Mouse (Mus musculus): ENCODE measurements around the gene Cs. TPM values are rescaled to one million over a fixed set of nuclear protein-coding genes. Genes with fewer than 3 reads are reported as not detected.

Cs gene
- polyA plus RNA-seq, 1 experiment from 2014 or later = 259 TPM

DNA sequence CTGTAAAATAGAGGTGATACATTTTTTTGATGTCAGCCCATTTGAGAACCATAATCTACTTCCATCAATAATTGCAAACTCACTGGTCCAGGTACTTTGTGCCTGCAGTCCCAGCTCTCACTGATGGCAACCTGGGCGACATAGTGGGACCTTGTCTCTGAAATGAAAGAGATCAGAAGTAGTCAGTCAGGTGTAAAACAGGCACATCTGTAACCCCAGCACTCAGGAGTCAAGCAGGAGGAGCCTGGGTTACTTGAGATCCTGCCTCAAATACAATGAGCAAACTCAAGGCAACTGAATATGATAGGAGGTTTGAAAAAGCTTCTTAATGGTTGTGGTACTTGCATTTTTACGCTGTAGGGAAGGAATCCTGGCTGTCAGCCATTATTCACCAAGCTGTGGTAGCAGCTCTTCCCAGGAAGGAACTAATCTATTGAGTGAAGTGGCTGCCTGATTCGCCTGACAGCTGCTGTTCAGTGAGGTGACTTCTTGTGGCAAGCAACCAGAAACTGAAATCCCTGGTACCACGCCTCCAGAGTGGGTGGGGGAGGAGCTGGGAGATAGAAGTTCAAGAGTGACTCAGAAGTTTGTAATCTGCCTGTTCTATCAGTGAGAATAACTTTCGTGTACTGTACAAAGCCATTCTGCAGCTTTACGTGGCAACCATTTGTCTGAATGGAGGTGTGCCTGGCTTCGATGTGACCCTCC lies 7.2 kb downstream of the Cs start:
- no peaks in the 10 kb centered on the region; the same call in 1 of the 2 replicates for H3K36me3 ChIP-seq (ENCODE audit: control insufficient read depth, insufficient read depth)
- no peak overlapping the region for H3K4me3 ChIP-seq (replicated peaks; ENCODE audit: low read length)
- peaks cover 9% of the 10 kb centered on the region for H3K4me1 ChIP-seq (replicated peaks; ENCODE audit: control insufficient read depth, insufficient read depth, low read length)
- no peaks in the 10 kb centered on the region for H3K27me3 ChIP-seq (replicated peaks; ENCODE audit: control insufficient read depth, insufficient read depth, low read length)
- 43% methylated on average over 7 of the region's 7 CpGs for WGBS
- no peak overlapping the region for H3K4me2 ChIP-seq (ENCODE audit: low read length)
- H3K9ac ChIP-seq (replicated peaks; ENCODE audit: low read depth, low read length) = no peak overlapping the region
- peak; percentile 52; the same call in 1 of the 2 replicates for ATAC-seq
- peak overlapping the region; percentile 59 for H3K27ac ChIP-seq (ENCODE audit: low read length)
- no peaks in the 10 kb centered on the region for H3K9me3 ChIP-seq (ENCODE audit: control insufficient read depth, low read length)

DNA sequence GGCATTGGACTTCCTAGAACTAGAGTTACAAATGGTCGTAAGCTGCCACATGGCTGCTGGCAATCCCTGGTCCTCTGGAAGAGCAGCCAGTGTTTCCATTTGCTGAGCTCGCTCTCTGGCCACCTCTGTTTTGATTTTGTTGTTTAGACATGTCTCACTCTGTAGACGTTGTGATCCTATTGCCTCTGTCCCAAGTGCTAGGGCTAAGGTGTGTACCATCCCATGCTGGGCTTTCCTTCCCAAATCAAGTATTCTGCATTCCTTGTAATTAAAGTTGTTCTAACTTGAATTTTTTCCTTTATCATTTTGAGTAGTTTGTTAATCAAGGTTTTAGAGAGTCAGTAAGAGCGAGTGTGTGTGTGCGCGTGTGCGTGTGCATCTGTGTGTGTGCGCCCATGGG lies 10.0 kb downstream of the Cs start:
- Histone ChIP-seq H3K27ac (ENCODE audit: low read length) (no peak overlapping the region), H3K27me3 (replicated peaks; ENCODE audit: control insufficient read depth, insufficient read depth, low read length) (no peaks in the 10 kb centered on the region), H3K4me1 (replicated peaks; ENCODE audit: control insufficient read depth, insufficient read depth, low read length) (peaks cover 8% of the 10 kb centered on the region), H3K36me3 (ENCODE audit: control insufficient read depth, insufficient read depth) (peaks cover 21% of the 10 kb centered on the region), H3K9me3 (ENCODE audit: control insufficient read depth, low read length) (no peaks in the 10 kb centered on the region), H3K9ac (replicated peaks; ENCODE audit: low read depth, low read length) (no peak overlapping the region), H3K4me2 (ENCODE audit: low read length) (no peak overlapping the region), H3K4me3 (replicated peaks; ENCODE audit: low read length) (no peak overlapping the region)
- 91% methylated on average over 8 of the region's 8 CpGs for WGBS
- no peak for ATAC-seq

DNA sequence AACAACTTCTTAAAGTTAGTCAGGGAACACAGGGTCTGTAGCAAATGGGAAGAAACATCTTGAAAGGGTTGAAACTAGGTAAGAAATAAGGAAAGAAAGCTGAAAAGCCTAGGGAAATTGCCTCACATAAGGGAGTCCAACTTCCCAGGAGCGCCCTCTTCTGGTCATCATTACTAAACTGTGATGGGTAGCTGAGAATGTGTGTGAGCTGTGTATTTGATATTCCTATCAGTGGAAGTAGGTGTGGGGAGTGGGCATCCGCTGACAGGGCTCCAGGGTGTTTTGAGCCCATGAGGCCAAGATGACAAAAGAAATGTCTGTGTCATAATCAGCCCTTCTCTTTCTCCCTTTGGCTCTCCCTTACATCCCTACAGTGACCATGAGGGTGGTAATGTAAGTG lies 21.3 kb downstream of the Cs start:
- no peaks in the 10 kb centered on the region for H3K9me3 ChIP-seq (ENCODE audit: control insufficient read depth, low read length)
- H3K4me1 ChIP-seq (replicated peaks; ENCODE audit: control insufficient read depth, insufficient read depth, low read length) = no peaks in the 10 kb centered on the region
- H3K4me3 ChIP-seq (replicated peaks; ENCODE audit: low read length) = no peak overlapping the region
- H3K9ac ChIP-seq (replicated peaks; ENCODE audit: low read depth, low read length) = no peak overlapping the region
- H3K27ac ChIP-seq (ENCODE audit: low read length) = no peak overlapping the region
- WGBS = 51% methylated on average over 2 of the region's 2 CpGs
- H3K27me3 ChIP-seq (replicated peaks; ENCODE audit: control insufficient read depth, insufficient read depth, low read length) = no peaks in the 10 kb centered on the region
- peaks cover 39% of the 10 kb centered on the region for H3K36me3 ChIP-seq (ENCODE audit: control insufficient read depth, insufficient read depth)
- ATAC-seq = no peak
- H3K4me2 ChIP-seq (ENCODE audit: low read length) = no peak overlapping the region

DNA sequence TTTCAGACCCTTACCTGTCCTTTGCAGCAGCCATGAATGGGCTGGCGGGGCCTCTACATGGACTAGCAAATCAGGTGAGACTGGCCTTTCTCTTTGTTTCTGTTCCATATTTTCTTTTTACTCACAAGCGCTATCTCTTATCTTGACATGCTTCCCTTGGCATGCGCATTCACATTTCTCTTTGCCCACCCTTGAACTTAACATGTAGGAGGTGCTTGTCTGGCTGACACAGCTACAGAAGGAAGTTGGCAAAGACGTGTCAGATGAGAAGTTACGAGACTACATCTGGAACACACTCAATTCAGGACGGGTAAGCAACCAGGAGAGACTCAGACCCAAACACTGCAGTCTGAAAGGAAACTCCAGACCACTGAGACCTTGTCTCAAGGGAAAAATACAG lies 21.7 kb downstream of the Cs start:
- H3K36me3 ChIP-seq (ENCODE audit: control insufficient read depth, insufficient read depth) = peaks cover 35% of the 10 kb centered on the region
- WGBS = 96% methylated on average over 6 of the region's 6 CpGs
- no peaks in the 10 kb centered on the region for H3K4me1 ChIP-seq (replicated peaks; ENCODE audit: control insufficient read depth, insufficient read depth, low read length)
- no peak overlapping the region for H3K4me3 ChIP-seq (replicated peaks; ENCODE audit: low read length)
- no peak overlapping the region for H3K4me2 ChIP-seq (ENCODE audit: low read length)
- H3K27ac ChIP-seq (ENCODE audit: low read length) = no peak overlapping the region
- H3K27me3 ChIP-seq (replicated peaks; ENCODE audit: control insufficient read depth, insufficient read depth, low read length) = no peaks in the 10 kb centered on the region
- ATAC-seq = no peak
- H3K9me3 ChIP-seq (ENCODE audit: control insufficient read depth, low read length) = no peaks in the 10 kb centered on the region
- H3K9ac ChIP-seq (replicated peaks; ENCODE audit: low read depth, low read length) = no peak overlapping the region

DNA sequence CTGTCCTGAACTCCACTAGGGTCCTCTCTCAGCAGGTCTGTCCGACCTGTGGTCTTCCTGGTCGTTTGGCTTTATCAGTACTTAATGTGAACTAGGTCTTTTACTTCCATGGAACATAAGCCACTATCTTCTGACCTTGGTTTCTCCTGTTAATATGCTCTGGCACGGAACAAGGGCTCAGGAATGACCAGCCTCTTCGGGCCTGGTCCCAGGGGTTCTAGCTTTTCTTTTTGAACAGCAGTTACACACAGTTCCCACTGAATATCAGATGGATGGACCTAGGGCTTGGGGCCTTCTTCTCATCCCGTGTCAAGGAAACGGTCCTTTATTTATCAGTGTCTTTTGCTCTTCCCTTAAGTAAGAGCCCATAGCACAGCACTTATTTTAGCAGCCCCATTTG lies 24.3 kb downstream of the Cs start:
- Histone ChIP-seq H3K36me3 (ENCODE audit: control insufficient read depth, insufficient read depth) (peaks cover 32% of the 10 kb centered on the region), H3K9ac (replicated peaks; ENCODE audit: low read depth, low read length) (no peak overlapping the region), H3K27me3 (replicated peaks; ENCODE audit: control insufficient read depth, insufficient read depth, low read length) (no peaks in the 10 kb centered on the region), H3K4me1 (replicated peaks; ENCODE audit: control insufficient read depth, insufficient read depth, low read length) (0 out of 2 replicates have a peak, but pooled peaks cover 1% of the 10 kb centered on the region), H3K4me2 (ENCODE audit: low read length) (no peak overlapping the region), H3K27ac (ENCODE audit: low read length) (no peak overlapping the region), H3K9me3 (ENCODE audit: control insufficient read depth, low read length) (no peaks in the 10 kb centered on the region), H3K4me3 (replicated peaks; ENCODE audit: low read length) (no peak overlapping the region)
- no peak for ATAC-seq
- WGBS = 91% methylated on average over 6 of the region's 6 CpGs

DNA sequence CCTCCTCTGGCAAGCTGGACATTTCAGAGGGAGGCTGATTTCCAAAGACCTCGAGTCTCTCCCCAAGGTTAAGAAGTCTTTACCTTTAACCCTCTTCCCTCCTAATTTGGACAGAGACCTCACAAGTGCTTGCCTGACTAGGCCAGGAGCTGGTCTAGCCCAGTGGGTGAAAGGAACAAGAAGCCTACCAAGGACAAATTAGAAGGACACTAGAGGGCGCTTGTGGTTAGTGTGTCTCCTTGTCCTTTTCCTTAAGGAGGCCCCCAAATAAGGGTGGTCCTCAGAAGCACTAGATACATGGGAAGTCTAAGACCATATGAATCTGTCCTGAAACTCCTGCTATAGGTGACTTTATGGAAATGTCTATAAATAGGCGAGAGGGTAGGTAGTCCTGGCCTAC lies 25.0 kb downstream of the Cs start:
- H3K4me2 ChIP-seq (ENCODE audit: low read length) = no peak overlapping the region
- 45% methylated on average over 3 of the region's 3 CpGs for WGBS
- H3K4me1 ChIP-seq (replicated peaks; ENCODE audit: control insufficient read depth, insufficient read depth, low read length) = peaks cover 6% of the 10 kb centered on the region
- peak; percentile 26; the same call in 1 of the 2 replicates for ATAC-seq
- H3K27ac ChIP-seq (ENCODE audit: low read length) = no peak overlapping the region
- no peaks in the 10 kb centered on the region for H3K27me3 ChIP-seq (replicated peaks; ENCODE audit: control insufficient read depth, insufficient read depth, low read length)
- peaks cover 32% of the 10 kb centered on the region for H3K36me3 ChIP-seq (ENCODE audit: control insufficient read depth, insufficient read depth)
- no peaks in the 10 kb centered on the region for H3K9me3 ChIP-seq (ENCODE audit: control insufficient read depth, low read length)
- H3K4me3 ChIP-seq (replicated peaks; ENCODE audit: low read length) = no peak overlapping the region
- no peak overlapping the region for H3K9ac ChIP-seq (replicated peaks; ENCODE audit: low read depth, low read length)

DNA sequence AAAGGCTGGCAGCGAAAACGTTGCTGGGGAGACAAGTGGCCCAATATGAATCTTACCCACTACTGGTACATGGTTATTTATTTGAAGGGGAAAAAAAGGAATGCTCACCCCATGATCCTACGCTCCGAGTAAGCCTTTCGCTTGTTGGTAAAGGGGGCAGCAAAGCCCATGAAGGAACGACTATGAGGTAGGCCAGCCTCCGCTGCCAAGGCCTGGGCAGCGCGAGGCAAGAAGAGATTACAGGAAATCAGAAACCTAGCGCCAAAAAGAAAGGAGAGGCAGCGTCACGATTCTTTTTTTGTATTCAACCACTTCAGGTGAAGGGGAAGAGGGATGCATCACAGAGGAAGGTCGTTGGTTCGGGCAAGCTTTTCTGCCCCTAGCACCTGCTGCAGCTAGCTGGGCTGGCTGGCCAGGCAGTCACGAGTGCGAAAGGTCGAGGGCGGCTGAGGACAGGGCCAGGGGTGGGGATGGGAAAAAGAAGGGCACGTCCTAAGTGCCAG lies 30.4 kb downstream of the Cs start:
- H3K27ac ChIP-seq (ENCODE audit: low read length) = peak overlapping the region; percentile 97
- peak overlapping the region; percentile 75 for H3K9ac ChIP-seq (replicated peaks; ENCODE audit: low read depth, low read length)
- H3K9me3 ChIP-seq (ENCODE audit: control insufficient read depth, low read length) = no peaks in the 10 kb centered on the region
- 11% methylated on average over 19 of the region's 19 CpGs for WGBS
- peak overlapping the region; percentile 85 for H3K4me3 ChIP-seq (replicated peaks; ENCODE audit: low read length)
- H3K36me3 ChIP-seq (ENCODE audit: control insufficient read depth, insufficient read depth) = peaks cover 11% of the 10 kb centered on the region; the same call in 1 of the 2 replicates
- no peak for ATAC-seq
- peak overlapping the region; percentile 87 for H3K4me2 ChIP-seq (ENCODE audit: low read length)
- H3K4me1 ChIP-seq (replicated peaks; ENCODE audit: control insufficient read depth, insufficient read depth, low read length) = peaks cover 18% of the 10 kb centered on the region
- no peaks in the 10 kb centered on the region for H3K27me3 ChIP-seq (replicated peaks; ENCODE audit: control insufficient read depth, insufficient read depth, low read length)

DNA sequence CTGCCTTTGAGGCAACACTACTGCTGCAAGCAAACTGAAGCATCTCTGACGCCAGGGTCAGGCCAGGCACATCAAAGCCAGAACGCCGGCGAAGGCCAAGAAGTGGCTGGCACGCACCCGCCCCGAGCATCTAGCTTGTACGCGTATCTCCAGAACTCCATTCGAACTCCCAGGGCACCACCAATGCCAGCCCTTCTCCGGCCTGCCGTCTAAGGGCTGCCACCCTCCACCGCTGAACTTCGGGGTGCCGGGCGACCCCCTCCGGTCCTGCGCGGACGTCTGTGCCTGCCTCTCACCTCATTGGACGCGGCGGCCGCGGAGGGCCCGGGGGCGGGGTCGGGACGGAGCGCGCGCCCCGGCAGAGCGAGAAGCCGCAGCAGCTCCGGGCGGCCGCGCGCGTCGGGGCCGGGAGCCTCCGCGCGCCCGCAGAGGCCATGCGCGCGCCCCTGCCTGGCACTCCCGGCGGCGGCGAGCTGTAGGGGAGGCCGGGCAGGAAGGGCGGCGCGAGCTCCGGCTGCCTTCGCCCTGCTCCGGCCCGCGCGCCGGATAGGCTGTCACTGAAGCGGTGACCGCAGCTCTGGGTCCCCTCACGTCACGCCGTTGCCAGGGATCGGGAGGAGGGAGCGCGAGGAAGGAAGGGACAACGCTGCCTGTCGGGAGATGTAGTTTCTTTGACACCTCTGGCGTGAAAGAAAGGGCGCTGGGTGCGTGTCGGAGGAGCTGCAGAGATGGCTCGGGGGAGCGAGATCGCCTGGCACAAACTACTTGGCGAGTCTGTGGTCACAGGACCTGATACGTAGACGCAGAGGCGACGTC lies 31.1 kb downstream of the Cs start, which contains the start of gene Coq10a:
Gene Coq10a, minus strand, starts transcription at position 596 of the 816 bp plus-strand sequence.
- ATAC-seq = peak; percentile 96
- Histone ChIP-seq H3K9me3 (ENCODE audit: control insufficient read depth, low read length) (no peaks in the 10 kb centered on the region), H3K4me1 (replicated peaks; ENCODE audit: control insufficient read depth, insufficient read depth, low read length) (peaks cover 18% of the 10 kb centered on the region), H3K27ac (ENCODE audit: low read length) (peak within 1 kb of the TSS; percentile 97), H3K27me3 (replicated peaks; ENCODE audit: control insufficient read depth, insufficient read depth, low read length) (no peaks in the 10 kb centered on the region), H3K9ac (replicated peaks; ENCODE audit: low read depth, low read length) (peak within 1 kb of the TSS; percentile 75), H3K36me3 (ENCODE audit: control insufficient read depth, insufficient read depth) (peaks cover 6% of the 10 kb centered on the region; the same call in 1 of the 2 replicates), H3K4me3 (replicated peaks; ENCODE audit: low read length) (peak within 1 kb of the TSS; percentile 85), H3K4me2 (ENCODE audit: low read length) (peak within 1 kb of the TSS; percentile 87)
- under 1% methylated on average over 87 of the region's 87 CpGs for WGBS

DNA sequence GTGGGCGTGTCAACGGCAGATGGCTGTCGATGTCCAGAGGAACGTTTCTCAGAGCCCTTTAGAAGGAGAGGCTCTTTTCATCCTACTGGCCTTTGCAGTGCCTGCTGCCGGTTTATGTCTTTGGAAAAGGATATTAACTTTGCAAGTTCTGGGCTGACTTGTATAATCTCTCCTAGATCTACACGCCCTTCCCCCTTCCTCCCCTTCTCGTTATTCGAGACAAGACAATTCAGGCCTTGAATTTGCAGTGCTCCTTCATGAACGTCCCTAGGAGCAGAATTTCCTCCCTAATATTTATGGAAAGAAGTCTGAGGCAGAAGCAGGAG lies 31.6 kb downstream of the Cs start:
- no peak for ATAC-seq
- H3K9ac ChIP-seq (replicated peaks; ENCODE audit: low read depth, low read length) = peak overlapping the region; percentile 75
- H3K4me1 ChIP-seq (replicated peaks; ENCODE audit: control insufficient read depth, insufficient read depth, low read length) = peaks cover 18% of the 10 kb centered on the region
- no peaks in the 10 kb centered on the region for H3K9me3 ChIP-seq (ENCODE audit: control insufficient read depth, low read length)
- WGBS = 3% methylated on average over 9 of the region's 9 CpGs
- H3K4me3 ChIP-seq (replicated peaks; ENCODE audit: low read length) = peak overlapping the region; percentile 85
- H3K27ac ChIP-seq (ENCODE audit: low read length) = peak overlapping the region; percentile 97
- peak overlapping the region; percentile 87 for H3K4me2 ChIP-seq (ENCODE audit: low read length)
- H3K36me3 ChIP-seq (ENCODE audit: control insufficient read depth, insufficient read depth) = peaks cover 6% of the 10 kb centered on the region; the same call in 1 of the 2 replicates
- no peaks in the 10 kb centered on the region for H3K27me3 ChIP-seq (replicated peaks; ENCODE audit: control insufficient read depth, insufficient read depth, low read length)

All from forebrain, embryonic 16.5 days (tissue).